Mouse (Mus musculus) CD4-positive, CD25-positive, alpha-beta regulatory T cell, adult 2 months (primary cell): ENCODE results near the gene Bach2.

Experiments
- DNase-seq: peaks from one replicate; pipeline ENCODE4 v3.0.0-alpha.2; 2012; ENCODE audit warnings: low read depth, low spot score

Bach2 gene

DNA sequence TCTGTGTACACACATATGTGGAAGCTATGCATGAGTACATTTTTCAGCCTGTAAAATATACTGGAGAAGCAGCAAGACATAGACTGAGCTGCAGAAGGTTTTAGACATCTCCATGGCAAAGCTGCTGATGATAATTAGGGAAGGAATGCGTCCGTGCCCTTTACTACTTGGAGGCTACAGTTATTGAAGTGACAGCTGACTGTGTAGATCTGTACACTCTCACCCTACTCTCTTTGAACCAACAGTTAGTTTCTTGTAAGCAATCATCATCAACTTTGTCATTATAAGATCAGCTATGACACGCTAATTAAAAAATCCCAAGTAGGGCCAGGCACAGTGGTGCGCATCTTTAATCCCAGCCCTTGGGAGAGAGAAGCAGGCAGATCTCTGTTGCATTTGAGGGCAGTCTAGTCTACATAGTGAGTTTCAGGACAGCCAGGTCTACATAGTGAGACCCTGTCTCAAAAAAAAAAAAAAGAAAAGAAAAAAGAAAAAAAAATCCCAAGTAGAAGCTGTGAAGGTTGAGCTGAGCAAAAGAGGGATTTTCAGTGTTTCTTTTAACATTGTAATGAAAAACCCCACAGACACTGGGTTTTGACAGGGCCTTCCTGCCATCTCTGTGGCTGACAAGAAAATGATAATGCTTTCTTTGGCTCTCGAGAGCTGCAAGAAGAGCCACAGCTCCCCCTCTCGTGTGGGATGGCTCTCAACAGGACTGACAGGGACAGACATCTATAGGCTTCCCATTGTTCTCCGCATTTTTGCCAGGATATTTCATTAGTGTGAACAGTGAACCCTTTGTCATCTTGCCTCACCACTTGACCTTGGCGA lies 322.3 kb downstream of the Bach2 start:
- DNase-seq: peak; percentile 66

DNA sequence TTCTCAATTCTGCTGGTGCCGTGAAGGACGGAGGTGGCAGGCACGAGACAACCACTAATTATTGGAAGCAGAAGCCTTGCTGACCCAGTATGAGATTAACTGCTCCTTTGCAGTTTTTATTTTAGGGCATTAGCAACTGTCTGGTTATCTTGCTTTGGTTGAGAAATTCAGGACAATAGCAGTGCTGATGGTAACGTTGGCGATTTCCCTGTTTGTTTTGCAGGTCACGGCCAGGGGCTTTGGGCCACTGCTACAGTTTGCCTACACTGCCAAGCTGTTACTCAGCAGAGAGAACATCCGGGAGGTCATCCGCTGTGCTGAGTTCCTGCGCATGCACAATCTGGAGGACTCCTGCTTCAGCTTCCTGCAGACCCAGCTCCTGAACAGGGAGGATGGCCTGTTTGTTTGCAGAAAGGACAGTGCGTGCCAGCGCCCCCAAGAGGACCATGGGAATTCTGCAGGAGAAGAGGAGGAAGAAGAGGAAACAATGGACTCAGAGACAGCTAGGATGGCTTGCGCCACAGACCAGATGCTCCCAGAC lies 323.0 kb downstream of the Bach2 start:
- peak; percentile 44 for DNase-seq

GRCm38 (mm10) chr4:32562319-32563115 lies 323.9 kb downstream of the Bach2 start:
- DNase-seq: no peak

- DNase-seq: no peak
These were observed 325.8 kb downstream of the Bach2 start for GRCm38 (mm10) chr4:32564416-32564815.

- peak; percentile 49 for DNase-seq
These were observed 326.3 kb downstream of the Bach2 start for GRCm38 (mm10) chr4:32564918-32565317.

DNA sequence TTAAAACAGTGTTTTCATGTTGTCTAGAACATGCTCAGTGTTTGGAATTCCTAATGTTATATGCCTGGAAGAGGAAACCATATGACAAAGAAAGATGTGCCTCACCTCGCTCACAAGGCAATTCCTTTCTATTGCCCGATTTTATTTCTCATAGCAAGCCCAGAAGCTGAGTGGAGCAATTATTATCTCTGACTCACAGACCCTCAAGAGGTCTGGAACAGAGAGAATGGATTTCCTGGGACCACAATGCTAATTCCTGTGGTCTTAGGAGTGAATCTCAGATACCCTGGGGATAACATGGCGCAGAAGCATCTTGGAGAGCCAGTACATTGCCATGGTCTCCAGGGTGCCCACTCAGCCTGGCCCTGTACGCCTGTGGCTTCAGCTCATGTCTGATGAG lies 330.4 kb downstream of the Bach2 start:
- no peak for DNase-seq

DNA sequence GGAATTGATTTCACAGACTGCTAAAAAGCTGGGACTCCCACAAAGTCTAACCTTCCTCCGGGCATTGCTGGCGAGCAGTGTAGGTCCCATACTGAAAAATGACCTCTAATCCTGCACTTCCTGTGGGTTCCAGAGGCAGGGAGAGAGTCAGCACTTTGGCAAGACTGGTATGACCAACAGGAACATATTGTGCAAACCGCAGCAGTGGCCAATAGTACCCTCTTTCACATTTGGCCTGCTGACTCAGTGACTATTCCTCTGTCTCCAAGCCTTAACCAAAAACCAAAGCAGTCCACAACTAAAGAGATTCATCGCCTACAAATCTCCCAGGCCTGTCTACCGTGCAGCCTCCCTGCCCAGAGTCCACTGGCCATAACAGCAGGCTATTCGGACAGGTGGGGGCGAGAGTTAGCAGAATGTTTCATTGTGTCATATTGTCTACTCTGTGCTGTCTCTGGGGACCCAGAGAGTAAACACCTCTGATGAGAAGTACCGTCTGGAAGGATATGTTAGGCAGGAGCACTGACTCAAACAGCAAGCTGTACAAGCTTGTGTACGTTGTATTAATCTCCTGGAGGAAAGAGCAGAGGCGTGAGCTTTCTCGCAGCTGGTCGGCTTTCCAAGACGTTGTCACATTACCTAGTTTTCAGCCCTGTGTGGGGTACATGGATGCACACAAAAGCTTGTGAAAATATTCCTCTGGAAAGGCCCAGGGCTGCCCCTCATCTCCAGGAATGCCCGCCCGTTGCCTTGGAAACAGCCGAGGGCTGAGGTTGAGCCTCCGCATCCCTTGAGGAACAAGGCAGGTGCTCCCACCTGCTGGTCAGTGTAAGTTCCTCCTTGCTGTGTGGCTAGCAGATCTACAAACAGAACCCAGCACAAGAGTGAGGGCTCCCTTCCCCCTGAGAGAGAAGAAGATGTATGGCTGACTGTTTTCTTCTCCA lies 331.7 kb downstream of the Bach2 start:
- no peak for DNase-seq

GRCm38 (mm10) chr4:32570939-32571317 lies 332.3 kb downstream of the Bach2 start:
- DNase-seq: peak; percentile 37

DNA sequence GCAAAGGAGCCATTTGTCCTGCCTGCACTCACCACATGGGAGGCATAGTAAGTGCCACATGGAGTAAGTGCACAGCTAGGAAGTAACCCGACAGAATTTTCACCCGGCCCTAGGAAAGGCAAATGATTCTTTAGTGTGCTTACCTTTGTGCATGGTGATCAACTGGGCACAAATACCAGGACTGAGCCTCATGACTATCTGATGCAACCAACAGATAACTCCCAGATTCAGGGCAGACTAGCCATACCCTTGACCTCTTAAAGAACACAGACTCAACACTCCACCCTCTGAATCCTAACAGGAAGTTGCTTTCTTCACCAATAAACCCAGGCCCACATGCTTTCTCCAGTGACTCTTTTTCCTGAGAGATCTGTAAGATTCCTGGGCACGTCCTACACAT lies 332.8 kb downstream of the Bach2 start:
- no peak for DNase-seq

- DNase-seq: peak; percentile 85
These were observed 333.5 kb downstream of the Bach2 start for GRCm38 (mm10) chr4:32572118-32572517.

GRCm38 (mm10) chr4:32573586-32573985 lies 335.0 kb downstream of the Bach2 start:
- DNase-seq: no peak

DNA sequence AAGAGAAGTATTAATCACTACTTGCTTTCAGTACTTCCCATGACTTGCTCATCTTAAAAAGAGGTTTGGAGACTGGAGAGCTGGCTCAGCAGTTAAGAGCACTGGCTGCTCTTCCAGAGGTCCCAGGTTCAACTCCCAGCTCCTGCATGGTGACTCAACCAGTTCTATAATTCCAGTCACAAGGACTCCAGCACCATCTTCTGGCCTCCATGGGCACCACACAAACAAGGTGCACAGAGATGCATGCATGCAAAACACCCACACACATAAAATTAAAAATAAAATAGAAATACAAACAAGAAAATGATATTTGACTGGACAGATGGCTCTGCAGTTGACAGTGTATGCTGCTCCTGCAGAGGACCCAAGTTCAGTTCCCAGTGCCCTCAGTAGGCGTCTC lies 336.0 kb downstream of the Bach2 start:
- DNase-seq: peak; percentile 27

DNA sequence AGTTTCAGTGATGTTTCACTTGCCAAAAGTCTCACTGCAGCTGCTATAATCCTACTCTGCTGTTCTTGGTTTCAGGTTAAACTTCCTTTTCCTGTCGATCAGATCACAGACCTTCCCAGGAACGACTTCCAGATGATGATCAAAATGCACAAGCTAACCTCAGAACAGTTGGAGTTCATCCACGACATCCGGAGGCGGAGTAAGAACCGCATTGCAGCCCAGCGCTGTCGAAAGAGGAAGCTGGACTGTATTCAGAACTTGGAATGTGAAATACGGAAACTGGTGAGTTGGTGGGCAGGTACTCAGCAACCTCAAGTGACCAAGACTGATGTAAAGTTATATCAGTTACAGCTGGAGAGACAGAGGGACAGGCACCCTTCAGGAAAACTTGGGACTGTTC lies 336.6 kb downstream of the Bach2 start:
- no peak for DNase-seq

DNA sequence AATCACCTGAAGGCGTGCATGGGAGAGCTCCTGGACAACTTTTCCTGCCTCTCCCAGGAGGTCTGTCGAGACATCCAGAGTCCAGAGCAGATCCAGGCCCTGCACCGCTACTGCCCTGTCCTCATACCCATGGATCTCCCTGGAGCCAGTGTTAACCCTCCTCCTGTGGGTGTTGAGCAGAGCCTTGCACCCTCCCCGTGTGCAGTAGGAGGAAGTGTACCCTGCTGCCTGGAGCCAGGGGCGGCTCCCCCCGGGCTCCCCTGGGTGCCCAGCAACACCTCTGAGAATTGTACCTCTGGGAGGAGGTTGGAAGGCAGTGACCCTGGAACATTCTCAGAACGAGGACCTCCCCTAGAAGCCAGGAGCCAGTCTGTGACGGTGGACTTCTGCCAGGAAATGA lies 341.2 kb downstream of the Bach2 start:
- no peak for DNase-seq

- no peak for DNase-seq
These were observed 345.6 kb downstream of the Bach2 start for GRCm38 (mm10) chr4:32584181-32584580.

DNA sequence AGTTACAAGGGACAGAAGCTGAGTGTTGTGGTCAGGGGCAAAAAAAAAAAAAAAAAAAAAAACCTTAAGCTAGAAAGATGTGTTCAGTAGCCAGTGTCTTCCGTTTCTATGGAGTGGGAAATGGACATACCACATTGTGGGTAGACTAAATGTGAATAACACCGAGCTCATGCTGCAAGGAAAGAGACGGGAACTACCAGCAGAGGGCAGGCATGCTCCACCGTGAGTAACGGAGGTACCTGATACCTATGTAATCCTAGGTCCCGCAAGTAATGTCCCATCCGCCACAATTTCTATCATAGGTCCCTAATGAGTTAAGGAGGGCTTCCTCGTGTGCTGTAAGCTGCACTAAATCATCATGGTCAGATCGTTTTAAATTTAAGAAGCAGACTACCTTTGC lies 348.0 kb downstream of the Bach2 start:
- peak; percentile 90 for DNase-seq

GRCm38 (mm10) chr4:32587543-32587942 lies 348.9 kb downstream of the Bach2 start:
- DNase-seq: peak; percentile 51

DNA sequence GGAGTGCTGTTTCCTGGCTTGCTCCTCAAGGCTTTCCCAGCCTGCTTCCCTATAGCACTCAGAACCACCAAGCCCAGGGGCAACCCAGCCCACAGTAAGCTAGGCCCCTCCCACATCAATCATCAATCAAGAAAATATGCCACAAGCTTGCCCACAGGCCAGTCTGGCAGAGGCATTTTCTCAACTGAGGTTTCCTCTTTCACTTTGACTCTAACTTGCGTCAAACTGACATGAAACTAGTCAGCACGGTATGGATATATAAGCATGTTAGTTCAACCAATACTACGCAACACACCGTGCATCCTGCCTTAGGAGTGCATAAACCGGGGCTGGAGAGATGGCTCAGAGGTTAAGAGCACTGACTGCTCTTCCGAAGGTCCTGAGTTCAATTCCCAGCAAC lies 349.6 kb downstream of the Bach2 start:
- peak; percentile 80 for DNase-seq

GRCm38 (mm10) chr4:32601135-32601534 lies 362.5 kb downstream of the Bach2 start:
- DNase-seq: peak; percentile 73

GRCm38 (mm10) chr4:32602660-32603059 lies 364.1 kb downstream of the Bach2 start, which contains the start of gene Gja10:
TSS of gene Gja10 (minus strand) at chr4:32602760.
- DNase-seq: no peak
